Mouse (Mus musculus) erythroid progenitor cell, adult 5-6 weeks (primary cell): ENCODE results near the gene Sh3bp1. TPM values are rescaled to one million over a fixed set of nuclear protein-coding genes. Genes with fewer than 3 reads are reported as not detected.

ENCODE experiments used
- ATAC-seq: replicated peaks from 2 replicates; pipeline ENCODE4 v1.8.0; 2016; ENCODE audit warnings: moderate number of reproducible peaks, mild to moderate bottlenecking, moderate TSS enrichment, inconsistent platforms; ENCODE audit not compliant: poor library complexity, low FRiP score, severe bottlenecking
- total RNA-seq, 2 experiments: library from RNA; stranded (forward) in 1 of 2; stranded (reverse) in 1 of 2; fragments of 150-400 nt in 1 of 2; fragments of 186-747, 209-891 nt in 1 of 2; gene quantifications; 2 replicates each; pipeline versions ENCODE4 v1.2.3 to v1.2.4; 2015 to 2017; ENCODE audit warnings: low replicate concordance in 2 of 2

Gene Sh3bp1
- 17.7 and 21.4 TPM in 2 replicates for total RNA-seq (2015; ENCODE audit: low replicate concordance)
- 0.26 and 7.1 TPM in 2 replicates for total RNA-seq (2017; ENCODE audit: low replicate concordance)

DNA sequence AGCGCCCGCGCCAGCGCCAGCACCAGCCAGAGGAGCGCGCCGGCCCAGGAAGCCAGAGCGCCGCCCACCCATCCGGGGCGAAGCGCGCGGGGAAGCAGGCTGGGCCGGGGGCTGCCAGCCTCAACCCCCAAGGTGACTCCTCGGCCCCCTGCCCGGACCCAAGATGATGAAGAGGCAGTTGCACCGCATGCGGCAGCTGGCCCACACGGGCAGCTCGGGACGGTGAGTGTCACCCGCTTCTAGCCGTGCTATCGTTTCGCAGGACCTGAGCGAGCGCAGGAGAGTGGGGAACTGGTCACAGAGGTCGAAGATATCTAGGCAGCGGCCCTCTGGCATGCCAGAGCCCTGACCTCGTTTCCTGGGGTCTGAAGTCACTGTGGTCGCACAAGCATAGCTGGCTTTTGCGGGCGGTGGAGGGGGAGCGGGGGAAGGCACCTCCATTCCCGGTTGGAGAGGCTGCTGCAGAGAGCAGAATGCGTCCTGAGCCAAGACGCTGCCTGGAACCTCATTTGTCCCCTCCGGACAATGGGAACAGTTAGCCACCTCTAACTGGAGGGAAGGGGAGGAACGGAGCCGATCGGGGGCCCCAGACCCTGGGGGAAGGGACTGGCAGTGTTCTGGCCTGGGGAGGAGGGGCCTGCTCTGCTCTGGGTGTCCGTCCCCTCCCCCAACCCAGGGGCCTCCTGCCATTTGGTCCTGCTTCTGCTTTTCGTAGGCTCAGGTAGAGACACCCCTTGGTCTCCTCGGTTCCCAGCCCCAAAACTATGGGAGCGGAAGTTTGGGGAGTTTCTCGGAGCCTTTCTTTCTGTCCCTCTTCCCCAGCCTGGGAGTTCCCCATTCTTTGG lies at the start of gene Sh3bp1:
Gene Sh3bp1, plus strand, starts transcription at position 29 of the 845 bp plus-strand sequence.
- peak; percentile 41; the same call in 1 of the 2 replicates for ATAC-seq

GRCm38 (mm10) chr15:78850059-78850824 lies 49.3 kb upstream of the Sh3bp1 start:
- no peak for ATAC-seq

DNA sequence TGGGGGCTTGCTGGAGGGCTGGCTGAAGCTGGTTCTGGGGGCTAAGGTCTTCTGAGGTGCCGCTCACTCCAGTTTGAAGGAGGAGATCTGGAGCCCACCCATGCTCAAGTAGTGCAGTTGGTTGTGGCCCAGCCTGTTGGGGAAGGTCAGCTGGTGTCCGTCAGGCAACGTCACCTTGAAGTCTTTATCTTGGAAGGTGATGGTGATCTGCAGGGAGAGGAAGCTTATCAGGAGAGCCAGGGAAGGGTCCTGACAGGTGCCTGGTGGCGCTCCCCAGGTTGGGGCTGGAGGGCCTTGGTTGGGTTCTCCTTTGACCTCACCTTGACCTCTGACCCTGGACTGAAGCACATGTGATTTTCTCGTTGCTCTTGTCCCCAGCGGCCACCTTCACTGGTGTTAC lies 48.6 kb upstream of the Sh3bp1 start:
- ATAC-seq, result no peak

DNA sequence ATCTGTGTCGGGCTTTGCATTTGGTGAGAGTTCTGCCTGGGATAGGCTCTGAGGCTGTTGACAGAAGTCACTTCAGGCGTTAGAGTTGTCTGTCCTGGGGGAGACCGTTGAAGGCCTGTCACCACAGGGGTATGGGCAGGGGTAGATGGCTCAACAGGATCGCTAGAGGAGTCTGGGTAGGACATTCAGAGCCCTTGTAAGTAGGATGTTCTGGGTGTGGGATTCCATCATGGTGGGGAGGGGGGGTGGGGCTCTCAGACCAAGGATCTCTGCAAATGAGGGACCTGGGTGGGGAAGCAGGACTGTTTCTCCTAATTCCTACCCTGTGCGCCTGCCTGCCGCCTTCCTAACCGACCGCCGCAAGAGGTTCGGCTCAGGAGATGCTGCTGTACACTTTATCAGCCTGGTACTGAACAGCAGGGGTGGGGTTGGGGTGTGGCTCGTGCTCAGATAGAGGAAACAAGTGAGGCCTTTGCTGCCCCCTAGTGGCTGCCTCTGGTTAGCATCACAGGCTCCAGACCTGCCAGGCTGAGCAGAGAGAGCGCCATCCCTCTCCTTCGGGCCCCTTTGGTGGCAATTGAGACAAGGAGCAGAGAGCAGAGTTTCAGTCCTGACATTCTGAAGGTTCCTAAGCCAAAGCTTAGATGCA lies 47.9 kb upstream of the Sh3bp1 start:
- ATAC-seq, result peak; percentile 88

DNA sequence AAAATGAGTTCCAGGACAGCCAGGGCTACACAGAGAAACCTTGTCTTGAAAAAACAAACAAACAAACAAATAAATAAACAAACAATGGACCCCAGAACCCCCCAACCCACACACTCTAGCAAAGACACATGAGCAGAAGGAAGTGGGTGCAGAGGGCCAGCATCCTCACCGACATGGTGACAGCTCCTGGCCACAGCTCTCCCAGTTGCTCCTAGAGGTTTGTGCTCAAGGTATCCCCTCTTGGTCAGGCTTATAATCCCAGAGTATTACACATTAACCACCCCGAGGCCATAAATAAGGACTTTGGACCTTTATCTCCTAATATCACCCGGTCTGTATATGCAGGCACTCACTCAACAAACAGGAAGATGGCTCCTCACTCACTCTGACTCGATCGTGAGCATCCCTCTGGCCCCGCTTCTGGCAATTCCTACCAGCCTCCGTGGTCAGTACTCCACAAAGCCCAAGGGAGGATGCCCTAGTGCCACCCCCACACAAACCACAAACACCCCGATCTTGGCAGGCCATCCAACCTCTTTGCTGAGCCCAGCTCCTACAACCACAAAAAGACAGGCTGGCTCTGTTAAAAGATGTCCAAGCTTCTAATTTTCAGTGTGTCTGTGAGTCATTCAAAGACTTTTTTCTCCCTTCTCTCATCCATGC lies 44.1 kb upstream of the Sh3bp1 start, which contains the start of gene Lgals2:
Gene Lgals2, minus strand, starts transcription at position 227 of the 663 bp plus-strand sequence.
- ATAC-seq, result no peak

DNA sequence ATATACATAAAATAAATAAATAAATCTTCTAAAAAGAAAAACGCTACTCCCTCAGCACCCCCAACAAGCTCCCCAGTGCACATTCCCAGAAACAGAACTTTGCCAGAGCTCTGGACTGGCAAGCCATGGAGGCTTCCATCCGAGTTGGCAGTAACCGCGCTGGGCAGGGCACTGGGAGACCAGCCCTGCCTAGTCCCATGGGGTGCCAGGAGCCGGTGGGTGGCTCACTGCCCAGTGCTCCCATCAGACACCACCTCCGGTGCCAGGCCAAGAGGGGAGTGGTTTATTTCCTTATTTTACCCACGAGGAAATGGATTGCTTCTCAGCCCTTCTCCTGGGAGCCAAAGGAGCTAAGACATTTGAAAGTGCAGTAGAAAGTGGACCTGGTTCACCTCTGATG lies 42.6 kb upstream of the Sh3bp1 start:
- no peak for ATAC-seq

- no peak for ATAC-seq
Observed at GRCm38 (mm10) chr15:78859311-78859710, 40.3 kb upstream of the Sh3bp1 start.

GRCm38 (mm10) chr15:78859714-78860113 lies 39.9 kb upstream of the Sh3bp1 start:
- ATAC-seq, result no peak

DNA sequence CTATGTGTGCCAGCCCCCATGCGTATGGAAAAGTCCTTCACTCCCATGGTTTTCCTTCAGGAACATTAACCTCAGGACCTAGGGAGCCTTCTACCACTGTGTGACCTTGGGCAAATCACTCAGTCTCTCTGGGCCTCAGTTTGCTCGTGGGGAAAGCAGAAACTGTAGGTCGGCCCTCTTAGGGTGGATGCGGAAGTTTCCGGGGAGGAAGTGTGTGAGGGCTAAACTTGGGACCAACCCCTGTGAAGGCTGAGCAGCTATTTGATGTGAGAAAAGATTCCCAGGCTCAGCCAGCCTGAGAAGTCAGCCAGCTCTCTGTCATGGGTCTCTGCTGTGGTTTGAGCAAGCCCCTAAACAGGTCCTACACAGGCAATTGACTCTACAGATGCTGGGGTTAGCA lies 37.3 kb upstream of the Sh3bp1 start:
- ATAC-seq, result no peak

DNA sequence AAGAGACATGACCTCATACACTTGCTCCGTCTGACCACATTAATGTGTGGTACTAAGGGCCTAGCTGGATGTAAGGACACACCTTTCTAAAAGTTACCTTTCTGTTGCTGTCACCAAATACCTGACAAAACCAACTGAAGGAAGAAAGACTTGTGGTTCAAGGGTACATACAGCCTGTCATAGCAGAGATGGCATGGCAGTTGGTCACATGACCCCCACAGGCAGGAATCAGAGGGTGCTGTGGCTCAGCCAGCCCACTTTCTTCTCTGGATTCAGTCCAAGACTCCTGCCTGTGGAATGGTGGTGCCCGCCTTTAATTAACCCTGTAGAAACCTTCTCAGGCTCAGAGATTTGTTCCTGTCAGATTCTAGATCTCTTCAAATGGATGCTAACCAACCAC lies 36.4 kb upstream of the Sh3bp1 start:
- ATAC-seq, result no peak

DNA sequence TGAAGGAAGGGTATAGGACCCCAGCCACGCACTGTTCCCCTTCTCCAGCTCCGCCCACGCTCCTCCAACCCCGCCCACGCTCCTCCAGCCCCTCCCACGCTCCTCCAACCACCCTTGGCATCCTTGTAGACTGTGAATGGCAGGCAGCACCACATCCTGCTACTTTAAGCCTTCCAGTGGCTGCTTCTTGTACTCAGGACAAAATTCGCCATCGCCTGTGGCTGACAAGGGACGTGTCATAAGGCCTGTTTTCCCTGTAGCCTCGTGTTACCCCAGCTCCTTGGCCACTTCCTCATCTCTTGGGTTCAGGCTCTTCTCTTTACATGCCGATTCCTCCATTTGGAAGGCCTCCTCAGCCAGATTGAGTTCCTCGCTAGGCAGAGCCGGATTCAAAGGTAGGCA lies 35.7 kb upstream of the Sh3bp1 start:
- ATAC-seq, result no peak

DNA sequence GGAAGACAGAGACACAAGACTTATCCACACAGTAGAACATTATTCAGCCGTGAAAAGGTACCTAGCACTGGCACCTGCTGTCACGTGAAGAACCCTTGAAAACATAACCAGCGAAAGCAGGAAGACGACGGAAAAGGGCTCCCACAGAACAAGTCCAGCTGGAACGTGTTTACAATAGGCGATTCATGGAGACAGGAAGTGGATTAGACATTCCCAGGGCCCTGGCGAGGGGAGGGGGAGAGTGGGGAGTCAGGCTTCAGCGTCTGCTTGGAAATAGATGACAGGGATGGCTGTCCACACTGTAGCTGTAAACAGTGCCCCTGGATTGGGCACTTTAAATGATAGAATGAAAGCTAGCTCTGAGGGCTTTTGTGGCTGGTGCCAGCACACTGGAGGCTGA lies 31.2 kb upstream of the Sh3bp1 start:
- no peak for ATAC-seq

DNA sequence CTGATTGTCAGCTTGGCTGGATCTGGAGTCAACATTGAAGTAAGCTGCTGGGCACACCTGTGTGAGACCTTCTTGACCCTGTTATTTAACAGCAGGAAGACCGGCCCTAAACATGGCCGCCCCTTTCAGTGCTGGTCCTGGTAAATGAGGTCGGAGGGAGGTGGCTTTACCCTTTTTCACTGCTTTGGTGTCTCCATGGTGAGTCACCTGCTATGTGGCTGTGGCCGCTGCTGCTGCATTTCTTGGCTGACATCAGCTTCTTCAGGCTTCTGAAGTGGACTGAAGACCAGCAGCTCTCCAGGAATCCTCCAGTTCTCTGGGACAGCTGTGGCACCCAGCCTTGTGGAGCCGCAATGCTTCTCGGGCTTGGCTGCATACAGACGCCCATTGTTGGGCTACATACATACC lies 30.7 kb upstream of the Sh3bp1 start:
- ATAC-seq, result no peak

- 0 out of 2 replicates have a peak, but pooled peaks have one; percentile 58 for ATAC-seq
Observed at GRCm38 (mm10) chr15:78869775-78870174, 29.8 kb upstream of the Sh3bp1 start.

- ATAC-seq, result no peak
Observed at GRCm38 (mm10) chr15:78872021-78872608, 27.5 kb upstream of the Sh3bp1 start.

- no peak for ATAC-seq
Observed at GRCm38 (mm10) chr15:78873803-78874435, 25.6 kb upstream of the Sh3bp1 start.

DNA sequence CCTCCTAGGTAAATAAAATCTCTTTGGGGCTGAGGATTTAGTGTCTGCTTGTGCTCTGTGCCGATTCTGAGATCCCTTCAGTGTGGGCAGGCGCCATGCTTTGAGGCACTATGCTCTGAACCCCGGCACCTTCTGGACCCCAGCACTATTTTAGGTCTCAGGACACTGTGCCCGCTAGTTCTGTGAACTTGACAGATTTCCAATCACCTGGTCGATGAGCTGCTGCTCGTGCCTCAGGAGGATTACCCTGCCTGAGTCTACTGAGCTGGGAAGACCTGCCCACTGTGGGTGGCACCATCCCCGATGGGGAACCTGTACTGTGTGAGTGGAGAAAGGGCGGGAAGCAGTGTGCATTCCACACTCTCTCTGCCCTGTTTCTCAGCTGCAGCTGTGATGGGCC lies 24.6 kb upstream of the Sh3bp1 start:
- ATAC-seq, result no peak

GRCm38 (mm10) chr15:78875537-78875936 lies 24.0 kb upstream of the Sh3bp1 start:
- no peak for ATAC-seq

DNA sequence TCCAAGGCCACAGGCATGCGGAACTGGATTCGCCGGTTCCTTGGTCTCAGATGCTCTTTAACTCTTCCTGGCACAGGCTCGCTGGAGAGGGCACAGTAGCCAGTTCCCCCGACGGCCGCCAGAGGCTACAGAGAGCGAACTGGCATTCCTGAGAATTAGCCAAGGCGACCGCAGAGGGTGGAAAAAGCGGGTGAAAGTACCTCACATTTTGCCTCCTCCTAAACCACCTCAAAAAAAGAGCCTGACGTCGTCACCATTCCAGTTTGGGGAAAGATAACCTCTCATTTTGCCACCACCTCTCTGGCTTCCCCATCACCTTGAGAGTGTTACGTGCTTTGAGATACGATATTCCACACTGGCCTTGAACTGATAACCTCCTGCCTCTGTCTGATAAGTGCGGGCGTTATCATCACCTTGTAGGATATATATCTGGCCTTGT lies 23.3 kb upstream of the Sh3bp1 start:
- ATAC-seq, result peak; percentile 80
